Mouse (Mus musculus): ENCODE data around the gene Ebna1bp2. TPM values are rescaled to one million over a fixed set of nuclear protein-coding genes. Genes with fewer than 3 reads are reported as not detected.

Ebna1bp2 gene
- total RNA-seq, 2 experiments from 2014 or later, result 72.4 to 76.5 TPM

Other genes with a start within 250 kb of the Ebna1bp2 start
- gene Szt2, start 211.5 kb upstream of the Ebna1bp2 start, total RNA-seq (2021), result 10 to 100 TPM; 43.3 to 48.3 TPM
- 10 to 100 TPM; 75.7 to 77.6 TPM for gene Med8, start 211.5 kb upstream of the Ebna1bp2 start, total RNA-seq (2021)
- gene Elovl1, start 192.7 kb upstream of the Ebna1bp2 start, total RNA-seq (2021), result 10 to 100 TPM; 17.0 to 17.9 TPM
- gene Cdc20, start 183.4 kb upstream of the Ebna1bp2 start, total RNA-seq (2021), result 10 to 100 TPM in 1 of 2 experiments, 1 to 10 TPM in 1; 8.2 to 11.2 TPM
- gene Mpl, start 163.3 kb upstream of the Ebna1bp2 start, total RNA-seq (2021), result not detected
- gene Tie1, start 130.7 kb upstream of the Ebna1bp2 start, total RNA-seq (2021), result 10 to 100 TPM; 14.4 to 15.2 TPM
- gene 2610528J11Rik, start 93.8 kb upstream of the Ebna1bp2 start, total RNA-seq (2021), result under 1 TPM in 1 of 2 experiments, not detected in 1; 0.38 TPM
- gene Tmem125, start 76.8 kb upstream of the Ebna1bp2 start, total RNA-seq (2021), result 1 to 10 TPM in 1 of 2 experiments, under 1 TPM in 1; 0.34 to 1.0 TPM
- gene Cfap57, start within 50 bp of the Ebna1bp2 start, total RNA-seq (2021), result 1 to 10 TPM in 1 of 2 experiments, under 1 TPM in 1; 0.97 to 1.3 TPM
- not detected for gene Olfr62, start 38.2 kb downstream of the Ebna1bp2 start, total RNA-seq (2021)
- gene Olfr1342, start 72.0 kb downstream of the Ebna1bp2 start, total RNA-seq (2021), result not detected
- gene Olfr1341, start 82.7 kb downstream of the Ebna1bp2 start, total RNA-seq (2021), result not detected
- gene Olfr1340, start 99.3 kb downstream of the Ebna1bp2 start, total RNA-seq (2021), result not detected
- not detected for gene Olfr1339, start 111.4 kb downstream of the Ebna1bp2 start, total RNA-seq (2021)
- not detected for gene Olfr1338, start 137.9 kb downstream of the Ebna1bp2 start, total RNA-seq (2021)
- gene Olfr1337, start 161.8 kb downstream of the Ebna1bp2 start, total RNA-seq (2021), result not detected
- not detected for gene Olfr1335, start 189.1 kb downstream of the Ebna1bp2 start, total RNA-seq (2021)
- not detected for gene Olfr1333, start 215.5 kb downstream of the Ebna1bp2 start, total RNA-seq (2021)
- not detected for gene Olfr1331, start 243.8 kb downstream of the Ebna1bp2 start, total RNA-seq (2021)